28 mouse cellular contexts compared by ENCODE assay signal in the genomic region with DNA sequence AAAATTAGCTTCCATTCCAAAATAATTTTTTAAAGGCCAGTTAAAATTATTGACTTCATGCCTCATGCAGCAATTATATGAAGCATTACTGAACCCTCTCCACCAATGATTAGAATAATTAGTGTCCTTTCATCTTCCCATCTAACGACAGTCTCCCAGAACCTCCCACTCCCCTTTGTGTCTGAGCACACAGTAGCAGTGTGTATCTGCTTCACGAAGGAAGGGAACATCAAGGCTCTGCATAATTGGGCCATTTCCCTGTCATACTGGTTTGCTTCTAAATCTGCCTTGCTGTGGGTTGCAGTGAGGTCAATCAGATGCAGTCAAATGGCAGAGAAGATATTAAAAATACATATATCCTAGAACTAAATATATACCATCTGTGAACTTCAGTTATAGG.
A peak's percentile ranks its signal among the peaks of the same experiment; 100 is the strongest.
DNase-seq lines count a peak whose midpoint lies in the region; ATAC-seq lines count a peak whose summit lies in the region.
"Had no signal": no experiment of that assay in that cellular context is flagged by ENCODE, and none has a peak within 500 bp of the region (broad histone marks: within the 10 kb centered on the region; RNA-seq: fewer than 3 reads in every experiment).

No protein-coding gene starts in this region.

- no peaks in the 10 kb centered on the region; the same call in 1 of the 2 replicates for H3K4me1 ChIP-seq in forebrain, embryonic 12.5 days
- H3K4me1 ChIP-seq in forebrain, embryonic 15.5 days = no peaks in the 10 kb centered on the region
- H3K4me1 ChIP-seq: embryonic facial prominence, embryonic 10.5 days; embryonic facial prominence, embryonic 13.5 days; heart, embryonic 12.5 days; heart, embryonic 15.5 days; hindbrain, embryonic 10.5 days; hindbrain, embryonic 13.5 days had no signal

- H3K9me3 ChIP-seq in forebrain, embryonic 12.5 days = no peaks in the 10 kb centered on the region
- no peaks in the 10 kb centered on the region for H3K9me3 ChIP-seq in forebrain, embryonic 15.5 days
- H3K9me3 ChIP-seq: embryonic facial prominence, embryonic 10.5 days; embryonic facial prominence, embryonic 13.5 days; heart, embryonic 12.5 days; heart, embryonic 15.5 days; hindbrain, embryonic 10.5 days; hindbrain, embryonic 13.5 days had no signal

- H3K9ac ChIP-seq in forebrain, embryonic 12.5 days = no peak overlapping the region
- H3K9ac ChIP-seq in forebrain, embryonic 15.5 days (replicated peaks) = no peak overlapping the region
- H3K9ac ChIP-seq: embryonic facial prominence, embryonic 13.5 days; heart, embryonic 12.5 days; heart, embryonic 15.5 days; hindbrain, embryonic 13.5 days had no signal

- no peaks in the 10 kb centered on the region for H3K27me3 ChIP-seq in forebrain, embryonic 12.5 days
- H3K27me3 ChIP-seq in forebrain, embryonic 15.5 days = no peaks in the 10 kb centered on the region
- H3K27me3 ChIP-seq: embryonic facial prominence, embryonic 13.5 days; heart, embryonic 12.5 days; heart, embryonic 15.5 days; hindbrain, embryonic 13.5 days had no signal

- WGBS in forebrain, embryonic 12.5 days = 26% methylated on average over 2 of the region's 2 CpGs
- WGBS in forebrain, embryonic 15.5 days = 7% methylated on average over 2 of the region's 2 CpGs

- no peak overlapping the region for H3K27ac ChIP-seq in forebrain, embryonic 12.5 days
- no peak overlapping the region for H3K27ac ChIP-seq in forebrain, embryonic 15.5 days (replicated peaks)
- H3K27ac ChIP-seq: embryonic facial prominence, embryonic 10.5 days; embryonic facial prominence, embryonic 13.5 days; gastrocnemius, adult 2 months; heart, embryonic 15.5 days; hindbrain, embryonic 10.5 days; hindbrain, embryonic 13.5 days had no signal

- peak; percentile 26 for DNase-seq in retina, postnatal 1 day
- no peak for DNase-seq in retina, embryonic 14.5 days (ENCODE audit: low spot score)
- no peak for DNase-seq in thymus, postnatal 0 days (ENCODE audit: low spot score)
- DNase-seq in testis, postnatal 10 days (ENCODE audit: low spot score) = no peak
- DNase-seq in cerebellum, adult 11-12 months = no peak
- DNase-seq: adrenal gland, adult 2 months; adrenal gland, postnatal 14 days; cerebellum, adult 9-11 months; cerebellum, postnatal 36 days; embryo, embryonic 11 days; gastrocnemius, adult 2 months; gastrocnemius, postnatal 14 days; heart, adult 11 months; heart, postnatal 10 days; heart, postnatal 36 days; kidney, adult 18-20 months had no signal

- no peak overlapping the region for H3K4me3 ChIP-seq in forebrain, embryonic 12.5 days (replicated peaks)
- H3K4me3 ChIP-seq in forebrain, embryonic 15.5 days = no peak overlapping the region
- H3K4me3 ChIP-seq: embryonic facial prominence, embryonic 10.5 days; embryonic facial prominence, embryonic 13.5 days; erythroblast, embryonic 14.5 days; gastrocnemius, adult 2 months; heart, embryonic 12.5 days; heart, embryonic 15.5 days; hindbrain, embryonic 10.5 days; hindbrain, embryonic 13.5 days had no signal

- no peaks in the 10 kb centered on the region for H3K36me3 ChIP-seq in forebrain, embryonic 12.5 days (replicated peaks)
- no peaks in the 10 kb centered on the region for H3K36me3 ChIP-seq in forebrain, embryonic 15.5 days
- H3K36me3 ChIP-seq: embryonic facial prominence, embryonic 10.5 days; embryonic facial prominence, embryonic 13.5 days; heart, embryonic 12.5 days; heart, embryonic 15.5 days; hindbrain, embryonic 10.5 days; hindbrain, embryonic 13.5 days had no signal

- 0 out of 2 replicates have a peak, but pooled peaks have one; percentile 36 for ATAC-seq in forebrain, embryonic 12.5 days (ENCODE audit: low FRiP score)
- ATAC-seq in forebrain, embryonic 15.5 days (replicated peaks) = peak; percentile 66; the same call in 1 of the 2 replicates
- ATAC-seq: CD4-positive, CD25-positive, alpha-beta regulatory T cell, adult 4 months; hindbrain, embryonic 16.5 days; intestine, embryonic 16.5 days had no signal

- H3K4me2 ChIP-seq in forebrain, embryonic 12.5 days = no peak overlapping the region
- H3K4me2 ChIP-seq in forebrain, embryonic 15.5 days (replicated peaks) = no peak overlapping the region
- H3K4me2 ChIP-seq: embryonic facial prominence, embryonic 13.5 days; heart, embryonic 12.5 days; heart, embryonic 15.5 days; hindbrain, embryonic 13.5 days had no signal
